Mouse (Mus musculus) G1E (cell line): Measurements from ENCODE around the gene Fkbp5. TPM values are rescaled to one million over a fixed set of nuclear protein-coding genes. Genes with fewer than 3 reads are reported as not detected.
"Not testable (repeated sequence)": the region's sequence is repeated elsewhere in the genome, so short reads cannot be mapped to it uniquely, and the experiment has no call there.

ENCODE experiments used
- ATAC-seq: 2 replicates; pipeline ENCODE4 v1.8.0; 2016; ENCODE audit warnings: mild to moderate bottlenecking; ENCODE audit not compliant: insufficient number of reproducible peaks, poor library complexity, low FRiP score, severe bottlenecking; ENCODE audit errors: extremely low read depth
- DNase-seq: peaks from one replicate; pipeline ENCODE4 v3.0.0; 2012; ENCODE audit warnings: low spot score
- H3K27me3 ChIP-seq: 2 replicates; pipeline ENCODE4 v1.6.1; 2012; ENCODE audit warnings: mild to moderate bottlenecking, low read length, inconsistent platforms; ENCODE audit not compliant: insufficient read depth
- H3K36me3 ChIP-seq: replicated peaks from 2 replicates; pipeline ENCODE3; 2012; ENCODE audit warnings: mild to moderate bottlenecking, inconsistent platforms
- H3K4me1 ChIP-seq: 2 replicates; pipeline ENCODE4 v1.6.1; 2012; ENCODE audit warnings: low read depth, low read length, inconsistent platforms, mixed read lengths; ENCODE audit not compliant: insufficient read depth
- H3K4me3 ChIP-seq: 2 replicates; pipeline ENCODE4 v1.5.1; 2012; ENCODE audit warnings: low read depth, mild to moderate bottlenecking, inconsistent platforms, low read length, moderate library complexity, mixed read lengths
- H3K9me3 ChIP-seq: replicated peaks from 2 replicates; pipeline ENCODE4 v1.6.1; 2012; ENCODE audit warnings: inconsistent platforms
- CTCF ChIP-seq: IDR thresholded peaks from 2 replicates; pipeline ENCODE4 v1.5.1; 2012; ENCODE audit warnings: low read depth, low read length, inconsistent platforms, mixed read lengths
- GATA1 ChIP-seq: IDR thresholded peaks from 2 replicates; pipeline ENCODE4 v1.6.1; 2012; ENCODE audit warnings: borderline replicate concordance, low read length, inconsistent platforms, mixed read lengths
- GATA2 ChIP-seq: IDR thresholded peaks from 2 replicates; pipeline ENCODE4 v1.6.1; 2012; ENCODE audit warnings: low read depth, low read length, inconsistent platforms, borderline replicate concordance
- POLR2AphosphoS5 ChIP-seq: IDR thresholded peaks from 2 replicates; pipeline ENCODE4 v1.6.1; 2012; ENCODE audit warnings: low read depth, low read length, inconsistent platforms; ENCODE audit not compliant: insufficient replicate concordance
- TAL1 ChIP-seq: conservative IDR thresholded peaks from 2 replicates; pipeline ENCODE4 v1.6.1; 2012; ENCODE audit warnings: low read depth, low read length, inconsistent platforms, mixed read lengths
- polyA plus RNA-seq: library from polyadenylated mRNA; stranded (reverse); fragments of >175 nt; gene quantifications from 2 replicates; pipeline ENCODE4 v1.2.3, GENCODE M21; 2012
- total RNA-seq, 2 experiments: library from RNA; stranded (forward) in 1 of 2; stranded (reverse) in 1 of 2; fragments of 200-1000 nt in 1 of 2; fragments of >200 nt in 1 of 2; fragmentation: Nextera tagmentation in 1 of 2; gene quantifications; 2 replicates each; pipeline ENCODE4 v1.2.3; 2014 to 2017

Fkbp5 gene
- total and polyA plus RNA-seq, 3 experiments = 11.7 to 36.6 (median 18.5) TPM

- no peak for ATAC-seq
- Histone ChIP-seq H3K4me3 (peak overlapping the region; percentile 2; the same call in 1 of the 2 replicates), H3K4me1 (peaks cover 18% of the 10 kb centered on the region), H3K27me3 (peaks cover 80% of the 10 kb centered on the region), H3K36me3 (no peaks in the 10 kb centered on the region), H3K9me3 (no peaks in the 10 kb centered on the region)
- DNase-seq = no peak
- no peak for TF ChIP-seq TAL1
- no peak for TF ChIP-seq CTCF
- TF ChIP-seq POLR2AphosphoS5 = no peak
- TF ChIP-seq GATA1 = no peak
- TF ChIP-seq GATA2 = no peak
Observed at GRCm38 (mm10) chr17:28361921-28362652, 155.2 kb downstream of the Fkbp5 start.

GRCm38 (mm10) chr17:28360531-28361277 is 156.6 kb downstream of the Fkbp5 start:
- peaks cover 82% of the 10 kb centered on the region for H3K27me3 ChIP-seq
- DNase-seq = no peak
- no peak overlapping the region for H3K4me3 ChIP-seq
- H3K36me3 ChIP-seq = no peaks in the 10 kb centered on the region
- no peak for ATAC-seq
- H3K4me1 ChIP-seq = peaks cover 18% of the 10 kb centered on the region
- TF ChIP-seq CTCF (no peak), GATA2 (no peak), GATA1 (no peak), POLR2AphosphoS5 (no peak), TAL1 (no peak)
- H3K9me3 ChIP-seq = no peaks in the 10 kb centered on the region

DNA sequence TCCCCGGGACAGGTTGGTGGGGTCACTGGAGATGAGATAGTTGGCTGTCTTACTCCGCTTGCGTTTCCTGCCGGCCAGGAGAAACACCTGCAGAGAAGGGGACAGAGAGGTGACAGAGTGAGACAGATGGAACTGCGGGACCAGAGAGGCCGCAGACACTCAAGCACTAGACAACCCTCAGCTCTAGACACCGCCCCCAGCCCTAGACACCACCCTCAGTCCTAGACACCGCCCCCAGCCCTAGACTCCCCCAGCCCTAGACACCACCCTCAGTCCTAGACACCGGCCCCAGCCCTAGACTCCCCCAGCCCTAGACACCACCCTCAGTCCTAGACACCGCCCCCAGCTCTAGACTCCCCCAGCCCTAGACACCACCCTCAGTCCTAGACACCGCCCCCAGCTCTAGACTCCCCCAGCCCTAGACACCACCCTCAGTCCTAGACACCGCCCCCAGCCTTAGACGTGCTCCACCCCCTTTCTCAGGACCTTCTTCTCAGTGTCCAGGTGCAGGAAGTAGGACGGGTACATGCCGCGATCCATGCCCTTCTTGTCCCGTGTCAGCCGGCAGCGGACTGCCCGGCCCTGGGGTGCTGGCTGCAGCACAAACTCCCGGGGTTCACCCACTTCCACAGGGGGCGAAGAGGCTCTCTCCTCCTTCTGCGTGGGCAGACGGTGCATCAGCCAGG is 158.6 kb downstream of the Fkbp5 start:
- H3K4me3 ChIP-seq, DNase-seq, H3K36me3 ChIP-seq, ATAC-seq, H3K9me3 ChIP-seq: not testable (repeated sequence)
- H3K4me1 ChIP-seq = peaks cover 18% of the 10 kb centered on the region
- H3K27me3 ChIP-seq = peaks cover 79% of the 10 kb centered on the region

DNA sequence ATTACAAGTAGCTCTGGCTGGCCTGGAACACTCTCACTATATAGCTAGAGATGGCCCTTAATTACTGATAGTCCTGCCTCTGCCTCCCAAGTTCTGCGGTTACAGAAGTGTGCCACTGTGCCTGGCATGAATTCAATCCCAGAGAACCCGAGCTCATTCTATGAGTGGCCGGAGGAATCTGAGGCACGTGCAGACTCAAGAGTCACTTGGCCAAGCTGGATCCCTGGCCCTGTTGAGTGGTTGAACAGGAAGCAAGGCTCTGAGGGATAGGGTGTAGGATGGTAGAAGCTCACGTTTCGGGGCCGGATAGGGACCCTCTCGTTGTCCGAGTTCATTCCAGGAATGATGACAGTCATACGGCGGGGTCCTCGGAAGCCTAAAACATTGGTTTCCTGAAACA is 161.5 kb downstream of the Fkbp5 start:
- Histone ChIP-seq H3K4me1 (peaks cover 25% of the 10 kb centered on the region), H3K27me3 (peaks cover 77% of the 10 kb centered on the region), H3K9me3 (no peaks in the 10 kb centered on the region), H3K36me3 (no peaks in the 10 kb centered on the region), H3K4me3 (no peak overlapping the region)
- DNase-seq (no peak), ATAC-seq (no peak)
- TF ChIP-seq GATA2 (no peak), CTCF (no peak), POLR2AphosphoS5 (no peak), GATA1 (no peak), TAL1 (no peak)

DNA sequence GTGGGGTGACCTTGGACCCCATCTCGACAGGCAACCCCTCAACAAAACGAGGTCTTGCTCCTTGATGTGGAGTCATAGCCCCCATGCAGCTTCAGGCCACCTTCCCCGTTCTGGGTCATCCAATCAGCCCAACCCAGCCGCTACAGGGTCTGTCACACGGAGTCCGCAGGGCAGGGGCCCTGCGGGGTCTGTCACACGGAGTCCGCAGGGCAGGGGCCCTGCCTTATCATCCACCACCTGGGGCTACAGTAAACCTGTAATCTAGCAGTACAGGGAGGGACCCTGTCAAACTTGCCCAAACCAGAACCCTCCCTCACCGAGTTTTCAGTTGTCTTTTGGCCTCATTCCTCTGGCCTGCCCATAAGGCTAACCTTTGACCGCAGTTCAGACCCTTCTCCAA is 165.3 kb downstream of the Fkbp5 start:
- ATAC-seq = no peak
- peaks cover 35% of the 10 kb centered on the region for H3K4me1 ChIP-seq
- peak overlapping the region; percentile 70; the same call in 1 of the 2 replicates for H3K4me3 ChIP-seq
- H3K36me3 ChIP-seq = peaks cover 4% of the 10 kb centered on the region
- TF ChIP-seq POLR2AphosphoS5 (no peak), GATA2 (no peak), TAL1 (0 out of 2 replicates have a peak, but pooled peaks have one; percentile 19)
- H3K27me3 ChIP-seq = peaks cover 74% of the 10 kb centered on the region
- H3K9me3 ChIP-seq = no peaks in the 10 kb centered on the region
- no peak for DNase-seq

GRCm38 (mm10) chr17:28351353-28351890 is 165.9 kb downstream of the Fkbp5 start:
- Histone ChIP-seq H3K27me3 (peaks cover 74% of the 10 kb centered on the region), H3K4me3 (peak overlapping the region; percentile 70; the same call in 1 of the 2 replicates), H3K36me3 (peaks cover 4% of the 10 kb centered on the region), H3K9me3 (no peaks in the 10 kb centered on the region), H3K4me1 (peaks cover 35% of the 10 kb centered on the region)
- ATAC-seq (no peak), DNase-seq (no peak)
- no peak for TF ChIP-seq GATA1
- TF ChIP-seq GATA2 = no peak
- TF ChIP-seq CTCF = no peak
- TF ChIP-seq POLR2AphosphoS5 = no peak
- TF ChIP-seq TAL1 = no peak
